Mouse (Mus musculus) myocyte (in vitro differentiated cells): Measurements from ENCODE around the gene Hspa1l.

Source experiments
- E2F4 ChIP-seq: IDR thresholded peaks from one replicate; pipeline ENCODE4 v1.6.1; 2011; ENCODE audit warnings: mild to moderate bottlenecking, control low read depth, moderate library complexity; ENCODE audit not compliant: insufficient read depth
- MAX ChIP-seq: IDR thresholded peaks from one replicate; pipeline ENCODE4 v1.6.1; 2011; ENCODE audit warnings: low read depth, mild to moderate bottlenecking, control low read depth
- MYOD1 ChIP-seq, 3 experiments: IDR thresholded peaks; one replicate each; pipeline ENCODE4 v1.6.1; 2011; ENCODE audit warnings: control low read depth in 2 of 3, low read depth in 2 of 3, mild to moderate bottlenecking in 2 of 3, moderate library complexity in 1 of 3; ENCODE audit not compliant: insufficient read length in 2 of 3, control insufficient read depth in 1 of 3
- MYOG ChIP-seq, 3 experiments: IDR thresholded peaks; one replicate each; pipeline ENCODE4 v1.6.1; 2011; ENCODE audit warnings: control low read depth in 2 of 3, low read depth in 2 of 3, mild to moderate bottlenecking in 2 of 3; ENCODE audit not compliant: insufficient read length in 2 of 3, control insufficient read depth in 1 of 3, insufficient read depth in 1 of 3
- POLR2A ChIP-seq: IDR thresholded peaks from one replicate; pipeline ENCODE4 v1.6.1; 2011; ENCODE audit warnings: low read depth, mild to moderate bottlenecking, control low read depth, moderate library complexity; ENCODE audit not compliant: insufficient read length
- POLR2AphosphoS2 ChIP-seq: IDR thresholded peaks from one replicate; pipeline ENCODE4 v1.6.1; 2011; ENCODE audit warnings: low read depth, control low read depth; ENCODE audit not compliant: insufficient read length
- TCF12 ChIP-seq: IDR thresholded peaks from one replicate; pipeline ENCODE4 v1.6.1; 2011; ENCODE audit warnings: mild to moderate bottlenecking, control low read depth; ENCODE audit not compliant: poor library complexity, insufficient read depth, severe bottlenecking
- USF1 ChIP-seq: IDR thresholded peaks from one replicate; pipeline ENCODE4 v1.6.1; 2011; ENCODE audit warnings: low read depth, mild to moderate bottlenecking, control low read depth, moderate library complexity

GRCm38 (mm10) chr17:34954831-34955230 lies 17.7 kb upstream of the Hspa1l start:
- TF ChIP-seq POLR2A (no peak), TCF12 (no peak), MYOD1 (IDR thresholded peaks at IDR 0.05; ENCODE audit: control insufficient read depth in 1 of 3, insufficient read length in 2 of 3, low read depth in 2 of 3) (no peak), POLR2AphosphoS2 (no peak), MYOG (IDR thresholded peaks at IDR 0.05; ENCODE audit: control insufficient read depth in 1 of 3, insufficient read depth in 1 of 3, insufficient read length in 2 of 3, low read depth in 2 of 3) (no peak), E2F4 (no peak), MAX (no peak), USF1 (no peak)
